Mouse (Mus musculus) G1E (cell line): ENCODE measurements around the gene Atp4a. TPM values are rescaled to one million over a fixed set of nuclear protein-coding genes. Genes with fewer than 3 reads are reported as not detected.

ENCODE experiments used
- ATAC-seq: 2 replicates; pipeline ENCODE4 v1.8.0; 2016; ENCODE audit warnings: mild to moderate bottlenecking; ENCODE audit not compliant: insufficient number of reproducible peaks, poor library complexity, low FRiP score, severe bottlenecking; ENCODE audit errors: extremely low read depth
- DNase-seq: peaks from one replicate; pipeline ENCODE4 v3.0.0; 2012; ENCODE audit warnings: low spot score
- H3K27me3 ChIP-seq: 2 replicates; pipeline ENCODE4 v1.6.1; 2012; ENCODE audit warnings: mild to moderate bottlenecking, low read length, inconsistent platforms; ENCODE audit not compliant: insufficient read depth
- H3K36me3 ChIP-seq: replicated peaks from 2 replicates; pipeline ENCODE3; 2012; ENCODE audit warnings: mild to moderate bottlenecking, inconsistent platforms
- H3K4me1 ChIP-seq: 2 replicates; pipeline ENCODE4 v1.6.1; 2012; ENCODE audit warnings: low read depth, low read length, inconsistent platforms, mixed read lengths; ENCODE audit not compliant: insufficient read depth
- H3K4me3 ChIP-seq: 2 replicates; pipeline ENCODE4 v1.5.1; 2012; ENCODE audit warnings: low read depth, mild to moderate bottlenecking, inconsistent platforms, low read length, moderate library complexity, mixed read lengths
- H3K9me3 ChIP-seq: replicated peaks from 2 replicates; pipeline ENCODE4 v1.6.1; 2012; ENCODE audit warnings: inconsistent platforms
- CTCF ChIP-seq: IDR thresholded peaks from 2 replicates; pipeline ENCODE4 v1.5.1; 2012; ENCODE audit warnings: low read depth, low read length, inconsistent platforms, mixed read lengths
- GATA1 ChIP-seq: IDR thresholded peaks from 2 replicates; pipeline ENCODE4 v1.6.1; 2012; ENCODE audit warnings: borderline replicate concordance, low read length, inconsistent platforms, mixed read lengths
- GATA2 ChIP-seq: IDR thresholded peaks from 2 replicates; pipeline ENCODE4 v1.6.1; 2012; ENCODE audit warnings: low read depth, low read length, inconsistent platforms, borderline replicate concordance
- POLR2AphosphoS5 ChIP-seq: IDR thresholded peaks from 2 replicates; pipeline ENCODE4 v1.6.1; 2012; ENCODE audit warnings: low read depth, low read length, inconsistent platforms; ENCODE audit not compliant: insufficient replicate concordance
- TAL1 ChIP-seq: conservative IDR thresholded peaks from 2 replicates; pipeline ENCODE4 v1.6.1; 2012; ENCODE audit warnings: low read depth, low read length, inconsistent platforms, mixed read lengths
- polyA plus RNA-seq: library from polyadenylated mRNA; stranded (reverse); fragments of >175 nt; gene quantifications from 2 replicates; pipeline ENCODE4 v1.2.3, GENCODE M21; 2012
- total RNA-seq, 2 experiments: library from RNA; stranded (forward) in 1 of 2; stranded (reverse) in 1 of 2; fragments of 200-1000 nt in 1 of 2; fragments of >200 nt in 1 of 2; fragmentation: Nextera tagmentation in 1 of 2; gene quantifications; 2 replicates each; pipeline ENCODE4 v1.2.3; 2014 to 2017

Atp4a gene
- total RNA-seq (2014; fragmentation: Nextera tagmentation), result not detected in 2 replicates
- total RNA-seq (2017), result 0.05 and 0.06 TPM in 2 replicates
- not detected in 2 replicates for polyA plus RNA-seq

- Histone ChIP-seq H3K9me3 (no peaks in the 10 kb centered on the region), H3K4me3 (no peak within 1 kb of the TSS), H3K4me1 (no peaks in the 10 kb centered on the region), H3K36me3 (no peaks in the 10 kb centered on the region), H3K27me3 (peaks cover 25% of the 10 kb centered on the region; the same call in 1 of the 2 replicates)
- TF ChIP-seq TAL1, result no peak
- TF ChIP-seq POLR2AphosphoS5, result no peak
- no peak for TF ChIP-seq CTCF
- TF ChIP-seq GATA2, result no peak
- no peak for TF ChIP-seq GATA1
- ATAC-seq (no peak), DNase-seq (no peak)
Observed at GRCm38 (mm10) chr7:30711942-30712341, at the start of gene Atp4a. Atp4a (plus strand) TSS chr7:30712209.

GRCm38 (mm10) chr7:30664529-30665200 lies 47.3 kb upstream of the Atp4a start, which contains the start of gene Haus5:
Haus5 (minus strand) TSS chr7:30664994.
- peaks cover 15% of the 10 kb centered on the region for H3K4me1 ChIP-seq
- no peaks in the 10 kb centered on the region for H3K9me3 ChIP-seq
- ATAC-seq, result peak; percentile 79
- peak; percentile 82 for DNase-seq
- TF ChIP-seq TAL1 (no peak), CTCF (no peak), GATA1 (no peak), POLR2AphosphoS5 (no peak), GATA2 (no peak)
- peak within 1 kb of the TSS; percentile 85 for H3K4me3 ChIP-seq
- H3K36me3 ChIP-seq, result peaks cover 38% of the 10 kb centered on the region
- 0 out of 2 replicates have a peak, but pooled peaks cover 5% of the 10 kb centered on the region for H3K27me3 ChIP-seq

- TF ChIP-seq CTCF (no peak), TAL1 (no peak), GATA2 (no peak), GATA1 (no peak), POLR2AphosphoS5 (no peak)
- peak; percentile 25 for DNase-seq
- H3K36me3 ChIP-seq, result peaks cover 32% of the 10 kb centered on the region
- H3K9me3 ChIP-seq, result no peaks in the 10 kb centered on the region
- 0 out of 2 replicates have a peak, but pooled peaks cover 5% of the 10 kb centered on the region for H3K27me3 ChIP-seq
- ATAC-seq, result no peak
- H3K4me1 ChIP-seq, result peaks cover 15% of the 10 kb centered on the region
- peak overlapping the region; percentile 85 for H3K4me3 ChIP-seq
Observed at GRCm38 (mm10) chr7:30665321-30665720, 46.7 kb upstream of the Atp4a start.

GRCm38 (mm10) chr7:30669229-30669628 lies 42.8 kb upstream of the Atp4a start:
- TF ChIP-seq CTCF, result peak; percentile 53; the same call in 1 of the 2 replicates
- TF ChIP-seq GATA1, result no peak
- no peak for ATAC-seq
- Histone ChIP-seq H3K9me3 (no peaks in the 10 kb centered on the region), H3K27me3 (peaks cover 5% of the 10 kb centered on the region; the same call in 1 of the 2 replicates), H3K36me3 (no peaks in the 10 kb centered on the region), H3K4me3 (no peak overlapping the region), H3K4me1 (peaks cover 7% of the 10 kb centered on the region)
- peak; percentile 19 for DNase-seq

GRCm38 (mm10) chr7:30671480-30671879 lies 40.5 kb upstream of the Atp4a start, which contains the start of gene Pmis2:
Pmis2 (minus strand) TSS chr7:30671605.
- Histone ChIP-seq H3K4me3 (no peak within 1 kb of the TSS), H3K36me3 (no peaks in the 10 kb centered on the region), H3K9me3 (no peaks in the 10 kb centered on the region), H3K4me1 (no peaks in the 10 kb centered on the region), H3K27me3 (peaks cover 18% of the 10 kb centered on the region)
- DNase-seq (no peak), ATAC-seq (no peak)
- TF ChIP-seq CTCF (no peak), TAL1 (no peak), GATA1 (no peak), POLR2AphosphoS5 (no peak), GATA2 (no peak)

GRCm38 (mm10) chr7:30678263-30678975 lies 33.6 kb upstream of the Atp4a start:
- H3K4me3 ChIP-seq, result no peak overlapping the region
- no peak for ATAC-seq
- TF ChIP-seq TAL1 (no peak), GATA1 (no peak), GATA2 (no peak), CTCF (no peak), POLR2AphosphoS5 (no peak)
- no peaks in the 10 kb centered on the region for H3K9me3 ChIP-seq
- no peak for DNase-seq
- no peaks in the 10 kb centered on the region for H3K36me3 ChIP-seq
- H3K4me1 ChIP-seq, result no peaks in the 10 kb centered on the region
- H3K27me3 ChIP-seq, result peaks cover 30% of the 10 kb centered on the region
